Mouse (Mus musculus) liver, embryonic 14.5 days (tissue): Measurements from ENCODE around the gene Gtf2h4.

Experiments used
- CTCF ChIP-seq: IDR thresholded peaks from 2 replicates; pipeline ENCODE4 v1.5.1; 2016; ENCODE audit warnings: antibody characterized with exemption, low read depth, control low read depth
- EP300 ChIP-seq: IDR thresholded peaks from 2 replicates; pipeline ENCODE4 v1.6.1; 2016; ENCODE audit warnings: antibody characterized with exemption, low read depth

GRCm38 (mm10) chr17:35693906-35694305 is 20.4 kb upstream of the Gtf2h4 start:
- TF ChIP-seq EP300: no peak
- no peak for TF ChIP-seq CTCF
